ENCODE assay signal across 11 mouse cellular contexts in genomic region chr11:103707005-103707404, GRCm38 (mm10). TPM values are rescaled to one million over a fixed set of nuclear protein-coding genes. Genes with fewer than 3 reads are reported as not detected.
A peak's percentile ranks its signal among the peaks of the same experiment; 100 is the strongest.
DNase-seq lines count a peak whose midpoint lies in the region; ATAC-seq lines count a peak whose summit lies in the region.
"Had no signal": no experiment of that assay in that cellular context is flagged by ENCODE, and none has a peak within 500 bp of the region (broad histone marks: within the 10 kb centered on the region; RNA-seq: fewer than 3 reads in every experiment).

No protein-coding gene starts in this region.

- no peaks in the 10 kb centered on the region for H3K36me3 ChIP-seq in lung, embryonic 15.5 days

- no peak overlapping the region for H3K4me3 ChIP-seq in lung, embryonic 15.5 days

- H3K27me3 ChIP-seq in lung, embryonic 15.5 days: no peaks in the 10 kb centered on the region

- H3K27ac ChIP-seq in lung, embryonic 15.5 days: 0 out of 2 replicates have a peak overlapping the region, but pooled peaks have one; percentile 6

- peak; percentile 25 for ATAC-seq in granulocyte monocyte progenitor cell, adult 5-6 weeks (replicated peaks; ENCODE audit: poor library complexity, severe bottlenecking)
- peak; percentile 35; the same call in 1 of the 2 replicates for ATAC-seq in lung, embryonic 15.5 days (ENCODE audit: borderline replicate concordance, extremely low read depth, low FRiP score, low TSS enrichment)
- ATAC-seq in frontal cortex, adult (ENCODE audit: low TSS enrichment): no peak
- ATAC-seq: inflammation-experienced regulatory T-cells, adult 6 months had no signal

- no peaks in the 10 kb centered on the region for H3K4me1 ChIP-seq in lung, embryonic 15.5 days

- WGBS in lung, embryonic 15.5 days: 33% methylated on average over 8 of the region's 8 CpGs

- no peak overlapping the region for H3K4me2 ChIP-seq in lung, embryonic 15.5 days

- no peak overlapping the region for H3K9ac ChIP-seq in lung, embryonic 15.5 days

- peak; percentile 14 for DNase-seq in gastrocnemius, adult 18-20 months (ENCODE audit: low spot score)
- DNase-seq in gastrocnemius, postnatal 10 days: no peak
- DNase-seq in heart, postnatal 4 days: peak; percentile 63
- DNase-seq in urinary bladder, adult 2 months (ENCODE audit: low spot score): no peak
- no peak for DNase-seq in retina, postnatal 1 day
- DNase-seq: cerebellum, adult 9-11 months had no signal

- no peaks in the 10 kb centered on the region for H3K9me3 ChIP-seq in lung, embryonic 15.5 days

RNA-seq across cellular contexts. Expression of gene Gosr2, which starts 9.3 kb away (rescaled TPM):
- total RNA-seq in gastrocnemius, adult 18-20 months (2021): 10 to 100 TPM; 39.2 to 42.6 TPM
- total RNA-seq in gastrocnemius, postnatal 10 days (2021): 10 to 100 TPM; 50.8 to 51.1 TPM
- total RNA-seq in granulocyte monocyte progenitor cell, adult 5-6 weeks (2014; fragmentation: Nextera tagmentation): 48.8 and 57.1 TPM in 2 replicates
- total RNA-seq in granulocyte monocyte progenitor cell, adult 5-6 weeks (2017): 46.3 and 51.3 TPM in 2 replicates
- 10 to 100 TPM; 60.0 to 62.1 TPM for total RNA-seq in heart, postnatal 4 days (2021)
- polyA plus RNA-seq in lung, embryonic 15.5 days (2015; fragmentation: Nextera tagmentation; extraction: Ambion mirVana): 84.4 and 87.7 TPM in 2 replicates
- polyA plus RNA-seq in urinary bladder, adult 2 months (2012; rRNA removed): 62.0 and 76.2 TPM in 2 replicates

RNA-seq across cellular contexts. Expression of gene Wnt9b, which starts 42.6 kb away (rescaled TPM):
- under 1 TPM in 1 of 2 experiments, not detected in 1; 0.07 TPM for total RNA-seq in gastrocnemius, adult 18-20 months (2021)
- under 1 TPM in 1 of 2 experiments, not detected in 1; 0.05 TPM for total RNA-seq in gastrocnemius, postnatal 10 days (2021)
- not detected in 2 replicates for total RNA-seq in granulocyte monocyte progenitor cell, adult 5-6 weeks (2014; fragmentation: Nextera tagmentation)
- total RNA-seq in granulocyte monocyte progenitor cell, adult 5-6 weeks (2017): not detected in 2 replicates
- 1 to 10 TPM; 1.0 to 1.2 TPM for total RNA-seq in heart, postnatal 4 days (2021)
- polyA plus RNA-seq in lung, embryonic 15.5 days (2015; fragmentation: Nextera tagmentation; extraction: Ambion mirVana): 0.04 TPM in 2 replicates
- polyA plus RNA-seq in urinary bladder, adult 2 months (2012; rRNA removed): 0.07 and 0.08 TPM in 2 replicates
- polyA plus RNA-seq: inflammation-experienced regulatory T-cells, adult 6 months had no signal

RNA-seq across cellular contexts. Expression of gene Rprml, which starts 57.6 kb away (rescaled TPM):
- not detected for total RNA-seq in gastrocnemius, adult 18-20 months (2021)
- not detected for total RNA-seq in gastrocnemius, postnatal 10 days (2021)
- total RNA-seq in granulocyte monocyte progenitor cell, adult 5-6 weeks (2014; fragmentation: Nextera tagmentation): not detected in 2 replicates
- total RNA-seq in granulocyte monocyte progenitor cell, adult 5-6 weeks (2017): not detected in 2 replicates
- total RNA-seq in heart, postnatal 4 days (2021): not detected
- not detected in 2 replicates for polyA plus RNA-seq in lung, embryonic 15.5 days (2015; fragmentation: Nextera tagmentation; extraction: Ambion mirVana)
- polyA plus RNA-seq in urinary bladder, adult 2 months (2012; rRNA removed): 0.15 TPM in 1 of 2 replicates, not detected in the other
- polyA plus RNA-seq: inflammation-experienced regulatory T-cells, adult 6 months; spleen, adult 2 months had no signal

Comparison
In these comparisons a context has a peak if more than half of its experiments do, and no peak if none do; other contexts are left out.
1. DNase-seq: peak in gastrocnemius, adult 18-20 months (single experiment) and heart, postnatal 4 days (single experiment); none in gastrocnemius, postnatal 10 days (single experiment), urinary bladder, adult 2 months (single experiment) and retina, postnatal 1 day (single experiment).